Comparison of ENCODE assay signal across 8 mouse cellular contexts in genomic region chr16:45684815-45685214, GRCm38 (mm10). TPM values are rescaled to one million over a fixed set of nuclear protein-coding genes. Genes with fewer than 3 reads are reported as not detected.
DNase-seq lines count a peak whose midpoint lies in the region; ATAC-seq and TF ChIP-seq lines count a peak whose summit lies in the region.
"Had no signal": no experiment of that assay in that cellular context is flagged by ENCODE, and none has a peak within 500 bp of the region (broad histone marks: within the 10 kb centered on the region; RNA-seq: fewer than 3 reads in every experiment).

No protein-coding gene starts in this region.

- DNase-seq in 3134 (ENCODE audit: extremely low read depth, insufficient read length, low spot score) (peak; percentile 15), 3T3-L1 (ENCODE audit: low read depth, low spot score) (peak; percentile 86)
- DNase-seq in adrenal gland, adult 8-10 months: peak; percentile 35
- DNase-seq in embryo, embryonic 11.5 days (ENCODE audit: low read depth, low spot score): peak; percentile 46
- DNase-seq in hindbrain, embryonic 14.5 days (ENCODE audit: low spot score): peak; percentile 80
- DNase-seq in limb, embryonic 14.5 days (ENCODE audit: low spot score): peak; percentile 68
- peak; percentile 82 for DNase-seq in retina, embryonic 14.5 days (ENCODE audit: low spot score)

- H3K27me3 ChIP-seq in hindbrain, embryonic 14.5 days (ENCODE audit: control insufficient read depth, insufficient read depth, low read length): no peaks in the 10 kb centered on the region
- no peaks in the 10 kb centered on the region for H3K27me3 ChIP-seq in limb, embryonic 14.5 days (ENCODE audit: control insufficient read depth, insufficient read depth, low read length)
- H3K27me3 ChIP-seq: limb, embryonic 13.5 days had no signal

- no peak overlapping the region for H3K9ac ChIP-seq in hindbrain, embryonic 14.5 days
- no peak overlapping the region for H3K9ac ChIP-seq in limb, embryonic 14.5 days (ENCODE audit: low read depth, low read length, severe bottlenecking)
- H3K9ac ChIP-seq: limb, embryonic 13.5 days had no signal

- no peak overlapping the region for H3K4me2 ChIP-seq in hindbrain, embryonic 14.5 days (replicated peaks)
- no peak overlapping the region for H3K4me2 ChIP-seq in limb, embryonic 14.5 days (replicated peaks; ENCODE audit: low read depth, low read length, severe bottlenecking)
- H3K4me2 ChIP-seq: limb, embryonic 13.5 days had no signal

- TF ChIP-seq POLR2A in limb, embryonic 14.5 days (IDR thresholded peaks at IDR 0.05; ENCODE audit: borderline replicate concordance, extremely low read depth, insufficient read depth, insufficient read length): no peak

- H3K9me3 ChIP-seq in hindbrain, embryonic 14.5 days (ENCODE audit: control insufficient read depth, low read length): no peaks in the 10 kb centered on the region
- H3K9me3 ChIP-seq in limb, embryonic 14.5 days (ENCODE audit: control insufficient read depth, low read length): no peaks in the 10 kb centered on the region
- H3K9me3 ChIP-seq: limb, embryonic 13.5 days had no signal

- H3K27ac ChIP-seq in hindbrain, embryonic 14.5 days: no peak overlapping the region
- no peak overlapping the region for H3K27ac ChIP-seq in limb, embryonic 14.5 days (replicated peaks; ENCODE audit: low read depth, low read length)
- H3K27ac ChIP-seq: limb, embryonic 13.5 days had no signal

- H3K36me3 ChIP-seq in hindbrain, embryonic 14.5 days (replicated peaks; ENCODE audit: control insufficient read depth, insufficient read depth): no peaks in the 10 kb centered on the region
- H3K36me3 ChIP-seq in limb, embryonic 14.5 days (ENCODE audit: control insufficient read depth, insufficient read depth, low read length): no peaks in the 10 kb centered on the region
- H3K36me3 ChIP-seq: limb, embryonic 13.5 days had no signal

- 0 out of 2 replicates have a peak, but pooled peaks have one; percentile 57 for ATAC-seq in hindbrain, embryonic 14.5 days (ENCODE audit: low FRiP score)
- no peak for ATAC-seq in limb, embryonic 14.5 days (ENCODE audit: low FRiP score, low read depth)

- 0 out of 2 replicates have a peak, but pooled peaks cover 6% of the 10 kb centered on the region for H3K4me1 ChIP-seq in hindbrain, embryonic 14.5 days (replicated peaks; ENCODE audit: control insufficient read depth, insufficient read depth, low read length)
- no peaks in the 10 kb centered on the region for H3K4me1 ChIP-seq in limb, embryonic 14.5 days (ENCODE audit: control insufficient read depth, insufficient read depth, low read length)
- H3K4me1 ChIP-seq: limb, embryonic 13.5 days had no signal

- WGBS in hindbrain, embryonic 14.5 days: 14% methylated on average over 8 of the region's 8 CpGs
- WGBS in limb, embryonic 14.5 days: 12% methylated on average over 8 of the region's 8 CpGs

- no peak overlapping the region for H3K4me3 ChIP-seq in hindbrain, embryonic 14.5 days (replicated peaks; ENCODE audit: low read length)
- no peak overlapping the region for H3K4me3 ChIP-seq in limb, embryonic 14.5 days (replicated peaks; ENCODE audit: low read length)
- H3K4me3 ChIP-seq: limb, embryonic 13.5 days had no signal

RNA-seq across cellular contexts. Expression of gene Tmprss7, which starts 8.6 kb away (rescaled TPM):
- total RNA-seq in adrenal gland, adult 8-10 months (2022): 1 to 10 TPM in 1 of 4 experiments, under 1 TPM in 3; 0.40 to 2.0 (median 0.66) TPM
- 0.53 and 0.59 TPM in 2 replicates for polyA plus RNA-seq in hindbrain, embryonic 14.5 days (2014; fragmentation: Nextera tagmentation; extraction: Ambion mirVana)
- 0.35 and 0.49 TPM in 2 replicates for polyA plus RNA-seq in limb, embryonic 14.5 days (2012; rRNA removed)
- polyA plus RNA-seq in limb, embryonic 14.5 days (2014; fragmentation: Nextera tagmentation; extraction: Ambion mirVana): 0.11 TPM in 1 of 2 replicates, not detected in the other

RNA-seq across cellular contexts. Expression of gene BC016579, which starts 30.9 kb away (rescaled TPM):
- total RNA-seq in adrenal gland, adult 8-10 months (2022): under 1 TPM; 0.14 to 0.65 (median 0.35) TPM
- 0.09 TPM in 1 of 2 replicates, not detected in the other for polyA plus RNA-seq in hindbrain, embryonic 14.5 days (2014; fragmentation: Nextera tagmentation; extraction: Ambion mirVana)
- 0.09 and 0.14 TPM in 2 replicates for polyA plus RNA-seq in limb, embryonic 14.5 days (2012; rRNA removed)
- 0.08 TPM in 1 of 2 replicates, not detected in the other for polyA plus RNA-seq in limb, embryonic 14.5 days (2014; fragmentation: Nextera tagmentation; extraction: Ambion mirVana)

RNA-seq across cellular contexts. Expression of gene Tagln3, which starts 39.6 kb away (rescaled TPM):
- total RNA-seq in adrenal gland, adult 8-10 months (2022): 1 to 10 TPM; 3.1 to 6.7 (median 4.3) TPM
- polyA plus RNA-seq in hindbrain, embryonic 14.5 days (2014; fragmentation: Nextera tagmentation; extraction: Ambion mirVana): 457 and 485 TPM in 2 replicates
- 12.9 and 14.6 TPM in 2 replicates for polyA plus RNA-seq in limb, embryonic 14.5 days (2012; rRNA removed)
- polyA plus RNA-seq in limb, embryonic 14.5 days (2014; fragmentation: Nextera tagmentation; extraction: Ambion mirVana): 8.1 and 10.8 TPM in 2 replicates

RNA-seq across cellular contexts. Expression of gene Abhd10, which starts 57.9 kb away (rescaled TPM):
- total RNA-seq in adrenal gland, adult 8-10 months (2022): 10 to 100 TPM; 25.4 to 38.1 (median 27.0) TPM
- polyA plus RNA-seq in hindbrain, embryonic 14.5 days (2014; fragmentation: Nextera tagmentation; extraction: Ambion mirVana): 34.5 and 34.7 TPM in 2 replicates
- polyA plus RNA-seq in limb, embryonic 14.5 days (2012; rRNA removed): 23.1 and 28.3 TPM in 2 replicates
- 29.6 and 32.9 TPM in 2 replicates for polyA plus RNA-seq in limb, embryonic 14.5 days (2014; fragmentation: Nextera tagmentation; extraction: Ambion mirVana)

Comparison
In these comparisons a context has a peak if more than half of its experiments do, and no peak if none do; other contexts are left out.
1. DNase-seq: peak in every context shown above with its lines; median percentile 86 in 3T3-L1; 82 in retina, embryonic 14.5 days; 80 in hindbrain, embryonic 14.5 days; 68 in limb, embryonic 14.5 days; 46 in embryo, embryonic 11.5 days; 35 in adrenal gland, adult 8-10 months; 15 in 3134.
2. RNA of gene Tagln3, which starts 39.6 kb away (polyA plus RNA-seq): 457 to 485 TPM in hindbrain, embryonic 14.5 days; 8.1 to 14.6 TPM in limb, embryonic 14.5 days; every median in the first group is over 10 times any median in the second.